Mouse (Mus musculus): ENCODE data around the gene Lck. TPM values are rescaled to one million over a fixed set of nuclear protein-coding genes. Genes with fewer than 3 reads are reported as not detected.
"Not testable (repeated sequence)": the region's sequence is repeated elsewhere in the genome, so short reads cannot be mapped to it uniquely, and the experiment has no call there.

The Lck gene
- polyA plus RNA-seq, 1 experiment, result 2.1 TPM

DNA sequence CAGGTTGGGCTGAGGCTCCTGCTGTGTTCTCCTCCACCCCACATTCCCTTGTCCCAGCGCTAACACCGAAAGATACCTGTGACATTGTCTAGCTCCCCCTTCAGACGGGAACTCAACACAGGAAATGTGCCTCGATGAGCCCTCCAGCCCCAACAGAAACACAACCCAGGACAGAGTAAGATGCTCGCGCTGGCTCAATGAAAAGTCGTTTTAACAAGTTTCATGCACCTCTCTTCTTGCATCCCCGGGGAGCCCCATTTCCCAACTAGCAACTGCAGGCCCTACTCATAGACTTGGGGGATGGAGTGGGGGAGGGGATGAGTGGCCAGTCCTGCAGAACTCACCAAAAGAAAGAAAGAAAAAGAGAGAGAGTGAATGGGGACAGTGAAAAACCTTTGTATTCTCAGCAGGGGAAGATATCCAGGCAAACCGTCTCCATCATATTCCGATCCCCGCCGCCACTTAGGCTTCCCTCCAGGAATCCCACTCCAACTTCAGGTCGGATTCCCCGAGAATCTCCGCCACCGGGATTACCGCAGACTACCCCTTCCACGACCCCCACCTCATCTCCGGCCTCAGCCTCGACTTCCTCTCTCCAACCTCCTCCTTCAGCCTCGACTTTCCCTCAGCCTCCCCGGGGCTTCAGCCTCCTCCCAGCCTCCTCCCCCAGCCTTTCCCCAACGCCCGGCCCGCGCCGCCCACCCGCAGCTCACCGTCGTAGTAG, 31.4 kb downstream of the Lck start:
- H3K4me2 ChIP-seq (ENCODE audit: low read depth), result peak overlapping the region; percentile 82
- no peaks in the 10 kb centered on the region for H3K36me3 ChIP-seq (ENCODE audit: control insufficient read depth, insufficient read depth)
- H3K79me2 ChIP-seq (ENCODE audit: control insufficient read depth, insufficient read depth), result peaks cover 45% of the 10 kb centered on the region
- H3K4me3 ChIP-seq, result peak overlapping the region; percentile 84
- H3K27me3 ChIP-seq (ENCODE audit: control insufficient read depth, insufficient read depth, insufficient read length), result no peaks in the 10 kb centered on the region
- TF ChIP-seq E2F4 (IDR thresholded peaks at IDR 0.05; ENCODE audit: insufficient read depth), result no peak
- peak overlapping the region; percentile 50 for H3ac ChIP-seq (ENCODE audit: control insufficient read depth, insufficient read length)

DNA sequence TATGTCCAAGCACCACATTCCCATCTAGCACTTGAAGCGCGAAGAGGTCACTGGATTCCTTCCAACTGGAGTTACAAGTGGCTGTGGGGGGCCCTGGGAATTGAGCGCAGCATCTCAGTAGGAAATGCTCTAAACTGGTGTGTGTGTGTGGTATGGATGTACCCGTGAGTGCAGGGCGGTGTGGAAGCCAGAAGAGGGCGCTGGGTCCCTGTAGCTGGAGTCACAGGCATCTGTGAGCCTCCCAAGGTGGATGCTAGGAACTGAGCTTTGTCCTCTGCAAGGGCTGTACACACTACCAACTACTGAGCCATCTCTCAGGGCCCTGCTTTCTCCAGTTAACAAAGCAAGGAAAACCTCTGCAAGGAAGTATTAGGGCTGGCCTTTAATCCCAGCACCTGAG, 33.4 kb downstream of the Lck start:
- Histone ChIP-seq H3K36me3 (ENCODE audit: control insufficient read depth, insufficient read depth) (no peaks in the 10 kb centered on the region), H3K4me3 (no peak overlapping the region), H3ac (ENCODE audit: control insufficient read depth, insufficient read length) (no peak overlapping the region), H3K27me3 (ENCODE audit: control insufficient read depth, insufficient read depth, insufficient read length) (no peaks in the 10 kb centered on the region), H3K4me2 (ENCODE audit: low read depth) (no peak overlapping the region), H3K79me2 (ENCODE audit: control insufficient read depth, insufficient read depth) (peaks cover 57% of the 10 kb centered on the region)
- TF ChIP-seq MAX (IDR thresholded peaks at IDR 0.05; ENCODE audit: low read depth), result no peak
- no peak for TF ChIP-seq TCF12 (IDR thresholded peaks at IDR 0.05; ENCODE audit: insufficient read depth, poor library complexity, severe bottlenecking)
- TF ChIP-seq REST (IDR thresholded peaks at IDR 0.05; ENCODE audit: insufficient read depth, insufficient read length), result no peak
- TF ChIP-seq POLR2A (IDR thresholded peaks at IDR 0.05; ENCODE audit: insufficient read length, low read depth), result no peak
- TF ChIP-seq CEBPB (IDR thresholded peaks at IDR 0.05; ENCODE audit: insufficient read depth, poor library complexity, severe bottlenecking), result no peak
- no peak for TF ChIP-seq SRF (IDR thresholded peaks at IDR 0.05; ENCODE audit: control insufficient read depth, insufficient read length, low read depth)
- no peak for TF ChIP-seq E2F4 (IDR thresholded peaks at IDR 0.05; ENCODE audit: insufficient read depth)
- no peak for TF ChIP-seq USF1 (IDR thresholded peaks at IDR 0.05; ENCODE audit: low read depth)
- TF ChIP-seq TCF3 (IDR thresholded peaks at IDR 0.05; ENCODE audit: insufficient read length, low read depth), result no peak
- TF ChIP-seq POLR2AphosphoS2 (IDR thresholded peaks at IDR 0.05; ENCODE audit: insufficient read length, low read depth), result no peak
- TF ChIP-seq MYOD1 (IDR thresholded peaks at IDR 0.05; ENCODE audit: control insufficient read depth in 1 of 3, insufficient read length in 2 of 3, low read depth in 2 of 3), result no peak

- not testable (repeated sequence) for H3K4me2 ChIP-seq (ENCODE audit: low read depth); H3K79me2 ChIP-seq (ENCODE audit: control insufficient read depth, insufficient read depth); H3ac ChIP-seq (ENCODE audit: control insufficient read depth, insufficient read length); H3K27me3 ChIP-seq (ENCODE audit: control insufficient read depth, insufficient read depth, insufficient read length); H3K4me3 ChIP-seq
- H3K36me3 ChIP-seq (ENCODE audit: control insufficient read depth, insufficient read depth), result peaks cover 13% of the 10 kb centered on the region
These were observed 44.5 kb downstream of the Lck start for GRCm38 (mm10) chr4:129528901-129529300.

DNA sequence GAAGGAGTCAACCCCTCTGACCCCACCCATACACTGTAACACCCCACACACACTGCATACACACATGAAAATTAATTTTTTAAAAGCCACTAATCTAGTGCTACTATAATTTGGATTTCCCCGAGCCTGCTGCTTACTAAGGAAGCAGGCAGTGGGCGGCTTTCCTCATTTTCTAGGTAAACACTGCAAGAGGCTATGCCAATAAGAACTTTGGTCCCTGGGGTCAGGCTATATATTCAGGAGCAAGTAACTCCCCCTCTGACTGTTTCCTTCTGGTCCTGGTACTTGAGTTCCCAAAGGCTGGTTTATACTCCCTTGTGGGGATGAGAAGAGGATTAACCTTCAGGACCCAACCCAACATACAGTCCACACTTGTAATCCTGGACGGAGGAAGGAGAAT, 47.6 kb downstream of the Lck start:
- Histone ChIP-seq H3K4me2 (ENCODE audit: low read depth) (no peak overlapping the region), H3K27me3 (ENCODE audit: control insufficient read depth, insufficient read depth, insufficient read length) (no peaks in the 10 kb centered on the region)
- TF ChIP-seq SRF (IDR thresholded peaks at IDR 0.05; ENCODE audit: control insufficient read depth, insufficient read length, low read depth) (no peak), REST (IDR thresholded peaks at IDR 0.05; ENCODE audit: insufficient read depth, insufficient read length) (no peak), CEBPB (IDR thresholded peaks at IDR 0.05; ENCODE audit: insufficient read depth, poor library complexity, severe bottlenecking) (no peak), MYOG (IDR thresholded peaks at IDR 0.05; ENCODE audit: control insufficient read depth in 1 of 3, insufficient read depth in 1 of 3, insufficient read length in 2 of 3, low read depth in 2 of 3) (no peak), MAX (IDR thresholded peaks at IDR 0.05; ENCODE audit: low read depth) (no peak), POLR2A (IDR thresholded peaks at IDR 0.05; ENCODE audit: insufficient read length, low read depth) (no peak), TCF12 (IDR thresholded peaks at IDR 0.05; ENCODE audit: insufficient read depth, poor library complexity, severe bottlenecking) (no peak)

GRCm38 (mm10) chr4:129525338-129525737, 48.1 kb downstream of the Lck start:
- H3K4me2 ChIP-seq (ENCODE audit: low read depth), result no peak overlapping the region
- H3K27me3 ChIP-seq (ENCODE audit: control insufficient read depth, insufficient read depth, insufficient read length), result no peaks in the 10 kb centered on the region
- H3ac ChIP-seq (ENCODE audit: control insufficient read depth, insufficient read length), result no peak overlapping the region
- peaks cover 26% of the 10 kb centered on the region for H3K36me3 ChIP-seq (ENCODE audit: control insufficient read depth, insufficient read depth)
- no peak overlapping the region for H3K4me3 ChIP-seq
- TF ChIP-seq MAX (IDR thresholded peaks at IDR 0.05; ENCODE audit: low read depth) (no peak), TCF3 (IDR thresholded peaks at IDR 0.05; ENCODE audit: insufficient read length, low read depth) (no peak), TCF12 (IDR thresholded peaks at IDR 0.05; ENCODE audit: insufficient read depth, poor library complexity, severe bottlenecking) (no peak), MYOD1 (IDR thresholded peaks at IDR 0.05; ENCODE audit: control insufficient read depth in 1 of 3, insufficient read length in 2 of 3, low read depth in 2 of 3) (no peak), CEBPB (IDR thresholded peaks at IDR 0.05; ENCODE audit: insufficient read depth, poor library complexity, severe bottlenecking) (no peak), POLR2AphosphoS2 (IDR thresholded peaks at IDR 0.05; ENCODE audit: insufficient read length, low read depth) (no peak), USF1 (IDR thresholded peaks at IDR 0.05; ENCODE audit: low read depth) (no peak), REST (IDR thresholded peaks at IDR 0.05; ENCODE audit: insufficient read depth, insufficient read length) (no peak), POLR2A (IDR thresholded peaks at IDR 0.05; ENCODE audit: insufficient read length, low read depth) (no peak), SRF (IDR thresholded peaks at IDR 0.05; ENCODE audit: control insufficient read depth, insufficient read length, low read depth) (no peak), E2F4 (IDR thresholded peaks at IDR 0.05; ENCODE audit: insufficient read depth) (no peak)
- no peaks in the 10 kb centered on the region for H3K79me2 ChIP-seq (ENCODE audit: control insufficient read depth, insufficient read depth)

More for the DNA sequence above, 47.6 kb downstream of the Lck start:
- Histone ChIP-seq H3ac (ENCODE audit: control insufficient read depth, insufficient read length) (no peak overlapping the region), H3K4me3 (no peak overlapping the region), H3K36me3 (ENCODE audit: control insufficient read depth, insufficient read depth) (peaks cover 25% of the 10 kb centered on the region), H3K79me2 (ENCODE audit: control insufficient read depth, insufficient read depth) (no peaks in the 10 kb centered on the region)

Measured in myocyte (in vitro differentiated cells).